Mouse (Mus musculus): ENCODE measurements around the gene Ankdd1a.

GRCm38 (mm10) chr9:65552711-65553110 is 32.7 kb upstream of the Ankdd1a start:
- TF ChIP-seq CTCF (IDR thresholded peaks at IDR 0.05; ENCODE audit: insufficient read depth, low read depth, low read length), result no peak
- no peak for TF ChIP-seq POLR2A (IDR thresholded peaks at IDR 0.05; ENCODE audit: insufficient read depth, low read depth, low read length)
